Mouse (Mus musculus) stomach, postnatal 0 days (tissue): Measurements from ENCODE around the gene Ehd2. TPM values are rescaled to one million over a fixed set of nuclear protein-coding genes. Genes with fewer than 3 reads are reported as not detected.

Experiments
- ATAC-seq: fragments of 200-750 bp; cut with Nextera tagmentation; 2 replicates; pipeline ENCODE4 v1.8.0; 2017; ENCODE audit not compliant: low FRiP score, low TSS enrichment
- DNase-seq: peaks from one replicate; pipeline ENCODE4 v3.0.0-alpha.2; 2016; ENCODE audit warnings: low spot score
- H3K27ac ChIP-seq: fragments of 300-500 bp; sonication (generic); replicated peaks from 2 replicates; pipeline ENCODE4 v1.5.1; 2014; ENCODE audit warnings: mild to moderate bottlenecking, control low read depth
- H3K27me3 ChIP-seq: fragments of 300-500 bp; sonication (generic); 2 replicates; pipeline ENCODE4 v1.6.1; 2014; ENCODE audit warnings: low read length; ENCODE audit not compliant: control insufficient read depth, insufficient read depth
- H3K36me3 ChIP-seq: fragments of 300-500 bp; sonication (generic); 2 replicates; pipeline ENCODE4 v1.6.1; 2014; ENCODE audit warnings: low read length, mixed read lengths; ENCODE audit not compliant: control insufficient read depth, insufficient read depth
- H3K4me1 ChIP-seq: fragments of 300-500 bp; sonication (generic); replicated peaks from 2 replicates; pipeline ENCODE4 v1.6.1; 2014; ENCODE audit warnings: antibody characterized with exemption; ENCODE audit not compliant: control insufficient read depth, insufficient read depth
- H3K4me2 ChIP-seq: fragments of 300-500 bp; sonication (generic); replicated peaks from 2 replicates; pipeline ENCODE4 v1.6.1; 2014; ENCODE audit warnings: low read depth, mild to moderate bottlenecking, control low read depth, moderate library complexity
- H3K4me3 ChIP-seq: fragments of 300-500 bp; sonication (generic); 2 replicates; pipeline ENCODE4 v1.5.1; 2014; ENCODE audit warnings: low read depth, low read length, control low read depth
- H3K9ac ChIP-seq: fragments of 300-500 bp; sonication (generic); 2 replicates; pipeline ENCODE4 v1.6.1; 2014; ENCODE audit warnings: mild to moderate bottlenecking, low read length, control low read depth, mixed read lengths
- H3K9me3 ChIP-seq: fragments of 300-500 bp; sonication (generic); 2 replicates; pipeline ENCODE4 v1.6.1; 2016; ENCODE audit warnings: low read length; ENCODE audit not compliant: control insufficient read depth
- CTCF ChIP-seq: IDR thresholded peaks from 2 replicates; pipeline ENCODE4 v1.5.1; 2016; ENCODE audit warnings: antibody characterized with exemption, low read depth, mild to moderate bottlenecking, moderate library complexity
- EP300 ChIP-seq: optimal IDR thresholded peaks from 2 replicates; pipeline ENCODE3; 2016; ENCODE audit warnings: antibody characterized with exemption
- WGBS: fragments of 180-500 bp; shearing (Covaris S2); extraction: QIAGEN DNeasy Blood & Tissue Kit; methylation state at CpG from one replicate; pipeline ENCODE4 v1.1.7; 2014; 5-methylcytosine and 5-hydroxymethylcytosine counted together
- polyA plus RNA-seq: library from polyadenylated mRNA; unstranded; fragments of >200 nt; fragmentation: Nextera tagmentation; extraction: Ambion mirVana; gene quantifications from 2 replicates; pipeline ENCODE4 v1.2.1, GENCODE M21; 2015

The Ehd2 gene
- polyA plus RNA-seq, 1 experiment from 2014 or later, result 37.7 TPM

- no peak overlapping the region for H3K9ac ChIP-seq
- H3K9me3 ChIP-seq, result no peaks in the 10 kb centered on the region
- no peaks in the 10 kb centered on the region for H3K4me1 ChIP-seq
- WGBS, result 87% methylated on average over 1 of the region's 1 CpGs
- H3K27ac ChIP-seq, result peak overlapping the region; percentile 96
- TF ChIP-seq EP300 (no peak), CTCF (no peak)
- H3K4me2 ChIP-seq, result no peak overlapping the region
- DNase-seq, result no peak
- H3K36me3 ChIP-seq, result peaks cover 25% of the 10 kb centered on the region
- ATAC-seq, result no peak
- H3K4me3 ChIP-seq, result no peak overlapping the region
- H3K27me3 ChIP-seq, result no peaks in the 10 kb centered on the region
These were observed 23.1 kb downstream of the Ehd2 start for GRCm38 (mm10) chr7:15944311-15944710.

GRCm38 (mm10) chr7:15938621-15939020, 28.7 kb downstream of the Ehd2 start:
- no peak overlapping the region for H3K4me2 ChIP-seq
- H3K4me1 ChIP-seq, result no peaks in the 10 kb centered on the region
- H3K27ac ChIP-seq, result no peak overlapping the region
- DNase-seq (no peak), ATAC-seq (no peak)
- TF ChIP-seq EP300, result no peak
- no peak for TF ChIP-seq CTCF
- WGBS, result 92% methylated on average over 3 of the region's 3 CpGs
- no peak overlapping the region for H3K9ac ChIP-seq
- no peaks in the 10 kb centered on the region for H3K9me3 ChIP-seq
- no peak overlapping the region for H3K4me3 ChIP-seq
- no peaks in the 10 kb centered on the region for H3K27me3 ChIP-seq
- peaks cover 44% of the 10 kb centered on the region for H3K36me3 ChIP-seq

- H3K9ac ChIP-seq, result no peak overlapping the region
- peaks cover 42% of the 10 kb centered on the region for H3K36me3 ChIP-seq
- ATAC-seq (no peak), DNase-seq (no peak)
- no peaks in the 10 kb centered on the region for H3K4me1 ChIP-seq
- no peak overlapping the region for H3K4me3 ChIP-seq
- no peaks in the 10 kb centered on the region for H3K27me3 ChIP-seq
- H3K4me2 ChIP-seq, result no peak overlapping the region
- no peak overlapping the region for H3K27ac ChIP-seq
- TF ChIP-seq CTCF, result no peak
- TF ChIP-seq EP300, result no peak
- WGBS, result 85% methylated on average over 5 of the region's 5 CpGs
- H3K9me3 ChIP-seq, result no peaks in the 10 kb centered on the region
These were observed 29.9 kb downstream of the Ehd2 start for GRCm38 (mm10) chr7:15937491-15937890.

GRCm38 (mm10) chr7:15933437-15934359, 33.7 kb downstream of the Ehd2 start:
- H3K9ac ChIP-seq, result no peak overlapping the region
- no peaks in the 10 kb centered on the region for H3K4me1 ChIP-seq
- H3K27ac ChIP-seq, result peak overlapping the region; percentile 45; the same call in 1 of the 2 replicates
- WGBS, result 51% methylated on average over 16 of the region's 16 CpGs
- no peak overlapping the region for H3K4me2 ChIP-seq
- no peak overlapping the region for H3K4me3 ChIP-seq
- peaks cover 14% of the 10 kb centered on the region for H3K36me3 ChIP-seq
- DNase-seq (no peak), ATAC-seq (no peak; the same call in 1 of the 2 replicates)
- no peaks in the 10 kb centered on the region for H3K9me3 ChIP-seq
- TF ChIP-seq CTCF (no peak), EP300 (no peak)
- no peaks in the 10 kb centered on the region for H3K27me3 ChIP-seq

- Histone ChIP-seq H3K27me3 (no peaks in the 10 kb centered on the region), H3K4me1 (no peaks in the 10 kb centered on the region), H3K4me3 (no peak overlapping the region), H3K9ac (no peak overlapping the region), H3K9me3 (no peaks in the 10 kb centered on the region), H3K27ac (no peak overlapping the region), H3K36me3 (no peaks in the 10 kb centered on the region), H3K4me2 (no peak overlapping the region)
- TF ChIP-seq CTCF (no peak), EP300 (no peak)
- DNase-seq (no peak), ATAC-seq (no peak)
- WGBS, result 53% methylated on average over 3 of the region's 3 CpGs
These were observed 35.7 kb downstream of the Ehd2 start for GRCm38 (mm10) chr7:15931635-15932034.

- 69% methylated on average over 2 of the region's 2 CpGs for WGBS
- H3K27ac ChIP-seq, result no peak overlapping the region
- no peak for ATAC-seq
These were observed 36.8 kb downstream of the Ehd2 start for GRCm38 (mm10) chr7:15930543-15930942.

More at GRCm38 (mm10) chr7:15930543-15930942, 36.8 kb downstream of the Ehd2 start:
- Histone ChIP-seq H3K27me3 (no peaks in the 10 kb centered on the region), H3K36me3 (no peaks in the 10 kb centered on the region), H3K9me3 (no peaks in the 10 kb centered on the region), H3K4me2 (no peak overlapping the region), H3K9ac (no peak overlapping the region), H3K4me3 (no peak overlapping the region), H3K4me1 (no peaks in the 10 kb centered on the region)
- peak; percentile 46 for TF ChIP-seq CTCF
- no peak for TF ChIP-seq EP300
- DNase-seq, result no peak
